Mouse (Mus musculus): ENCODE measurements around the gene Mcm7.
"Not testable (repeated sequence)": the region's sequence is repeated elsewhere in the genome, so short reads cannot be mapped to it uniquely, and the experiment has no call there.

The Mcm7 gene

GRCm38 (mm10) chr5:138171695-138172491 is at the start of gene Mcm7, which contains the start of gene Ap4m1:
Gene Mcm7 (minus strand): TSS chr5:138172422.
Gene Ap4m1 (plus strand): TSS chr5:138172002.
- peak; percentile 99 for DNase-seq

- no peak for DNase-seq
Observed at GRCm38 (mm10) chr5:138219864-138220263, 47.6 kb upstream of the Mcm7 start.

GRCm38 (mm10) chr5:138216632-138217031 is 44.4 kb upstream of the Mcm7 start:
- DNase-seq: not testable (repeated sequence)

DNA sequence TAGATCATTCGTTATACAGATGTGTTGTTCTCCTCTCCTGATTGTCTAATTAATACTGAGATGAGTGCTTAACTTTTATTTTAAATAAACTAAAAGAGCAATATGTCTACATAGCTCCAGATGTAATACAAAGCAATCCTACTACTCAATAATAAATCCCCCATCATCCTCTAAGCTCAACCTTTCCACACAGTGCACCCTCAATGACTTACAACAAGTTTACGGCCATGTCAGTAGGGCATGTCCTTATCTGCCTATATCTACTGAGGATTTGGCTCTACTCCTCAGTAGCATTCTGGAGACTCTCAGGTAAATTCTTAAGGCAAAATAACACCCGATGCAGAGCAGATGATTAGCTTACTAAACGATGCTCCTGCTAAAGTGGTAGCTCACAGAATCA is 35.7 kb upstream of the Mcm7 start:
- no peak for DNase-seq

DNA sequence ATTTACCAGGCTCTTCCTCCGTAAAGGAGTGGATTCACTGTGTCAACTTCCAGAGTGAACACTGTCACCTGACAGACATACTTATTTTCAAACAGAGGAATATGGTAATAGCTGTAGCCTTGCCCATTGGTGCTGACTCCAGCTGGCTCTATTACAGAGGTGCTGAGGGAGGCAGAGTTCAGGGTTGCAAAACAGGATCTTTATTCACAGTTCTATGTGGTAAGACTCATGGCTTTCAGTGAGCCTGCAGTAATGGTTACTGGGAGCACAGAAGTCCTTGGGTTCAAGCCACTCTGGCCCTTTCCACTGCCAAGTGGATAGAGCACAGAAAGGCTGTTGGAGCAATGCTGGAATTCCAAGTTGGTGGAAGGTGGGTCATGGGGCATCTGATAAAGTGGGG is 35.0 kb upstream of the Mcm7 start:
- DNase-seq: no peak

GRCm38 (mm10) chr5:138202086-138202485 is 29.9 kb upstream of the Mcm7 start:
- DNase-seq: no peak

- peak; percentile 15 for DNase-seq
Observed at GRCm38 (mm10) chr5:138199576-138199975, 27.4 kb upstream of the Mcm7 start.

- no peak for DNase-seq
Observed at GRCm38 (mm10) chr5:138195463-138195862, 23.2 kb upstream of the Mcm7 start.

GRCm38 (mm10) chr5:138194755-138195345 is 22.6 kb upstream of the Mcm7 start:
- DNase-seq: no peak

GRCm38 (mm10) chr5:138193771-138194727 is 21.8 kb upstream of the Mcm7 start, which contains the start of gene Mblac1:
Gene Mblac1 (plus strand): TSS chr5:138194314.
- DNase-seq: peak; percentile 94

GRCm38 (mm10) chr5:138187661-138188306 is 15.6 kb upstream of the Mcm7 start:
- DNase-seq: peak; percentile 87

DNA sequence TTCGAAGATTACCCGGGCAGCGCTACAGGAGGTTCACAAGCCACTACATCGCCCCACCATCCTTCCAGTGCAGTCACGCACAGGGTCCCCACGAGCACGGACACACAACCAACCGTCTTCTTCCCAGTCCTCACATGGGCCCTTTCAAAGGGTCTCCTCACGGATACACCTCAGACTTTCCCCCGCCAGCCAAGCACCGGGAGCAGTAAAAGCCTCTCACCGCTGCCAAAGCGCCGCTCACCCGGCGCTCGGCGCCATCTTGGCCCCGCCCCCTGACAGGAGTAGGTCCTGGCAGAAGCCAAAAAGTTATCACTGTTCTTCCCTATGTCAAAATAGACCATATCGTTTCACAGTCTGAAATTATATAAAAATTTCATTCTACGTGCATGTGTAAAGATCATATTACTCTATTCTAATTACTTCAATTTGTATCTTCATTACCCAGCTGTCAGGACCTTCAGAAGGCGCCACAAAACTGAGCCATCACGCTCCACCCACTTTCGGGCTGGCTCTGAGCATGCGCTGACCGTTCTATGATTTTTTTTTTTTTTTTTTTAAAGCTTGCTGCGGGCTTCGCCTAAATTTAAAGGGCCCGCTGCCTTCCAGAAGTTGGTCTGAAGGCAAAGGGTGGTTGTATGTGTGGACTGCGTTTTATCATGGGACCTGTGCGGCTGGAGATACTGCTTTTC is 14.9 kb upstream of the Mcm7 start, which contains the start of the genes Taf6 and Cnpy4:
TSS of gene Taf6 (minus strand) at position 502 of the 689 bp plus-strand sequence.
TSS of gene Cnpy4 (plus strand) at position 536 of the 689 bp plus-strand sequence.
- DNase-seq: peak; percentile 90

GRCm38 (mm10) chr5:138173217-138173616 is 995 bp upstream of the Mcm7 start:
- DNase-seq: no peak

- peak; percentile 96 for DNase-seq
Observed at GRCm38 (mm10) chr5:138170936-138171561, 1.2 kb downstream of the Mcm7 start.

DNA sequence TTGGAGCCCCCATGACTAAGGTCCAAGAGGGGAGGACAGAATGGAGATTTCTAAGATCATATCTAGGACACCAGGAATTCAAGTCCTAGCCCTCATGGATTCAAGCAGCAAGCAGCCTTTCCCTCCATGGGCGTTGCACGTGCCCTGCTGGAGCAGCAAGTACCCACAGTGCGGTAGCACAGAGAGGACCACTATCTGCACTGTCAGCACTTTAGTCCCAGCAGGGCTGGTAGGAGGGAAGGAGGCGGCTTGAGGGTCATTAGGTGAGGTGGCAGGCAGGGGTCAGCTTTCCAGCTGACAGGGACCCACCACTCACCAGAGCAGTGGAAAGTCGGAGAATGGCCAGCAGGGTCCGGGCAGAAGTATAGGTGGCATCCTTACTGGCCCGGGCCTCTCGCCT is 6.6 kb downstream of the Mcm7 start:
- peak; percentile 25 for DNase-seq

- peak; percentile 23 for DNase-seq
Observed at GRCm38 (mm10) chr5:138163610-138164009, 8.6 kb downstream of the Mcm7 start.

- DNase-seq: peak; percentile 25
Observed at GRCm38 (mm10) chr5:138163046-138163445, 9.2 kb downstream of the Mcm7 start.

GRCm38 (mm10) chr5:138160842-138161665 is 11.2 kb downstream of the Mcm7 start, which contains the start of gene Cops6:
Gene Cops6 (plus strand): TSS chr5:138161071.
- peak; percentile 93 for DNase-seq

DNA sequence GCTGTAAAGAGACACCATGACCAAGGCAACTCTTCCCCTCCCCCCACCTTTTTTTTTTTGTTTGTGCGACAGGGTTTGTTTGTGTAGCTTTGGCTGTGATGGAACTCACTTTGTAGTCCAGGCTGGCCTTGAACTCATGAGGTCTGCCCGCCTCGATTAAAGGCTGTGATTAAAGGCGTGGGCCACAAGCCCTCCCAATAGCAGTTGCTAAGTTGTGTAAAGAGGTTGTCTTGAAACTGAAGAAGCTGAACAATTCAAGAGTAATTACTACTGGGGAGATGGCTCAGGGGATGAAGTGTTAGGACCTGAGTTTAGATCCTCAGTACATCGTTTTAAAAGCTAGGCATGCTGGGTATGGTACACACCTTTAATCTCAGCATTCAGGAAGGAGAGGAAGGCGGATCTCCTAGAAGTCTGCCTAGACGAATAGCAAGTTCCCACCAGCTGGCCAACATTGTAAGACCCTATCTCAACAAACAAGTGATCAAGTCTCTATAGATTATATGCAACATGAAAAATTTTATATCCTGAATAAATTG is 11.9 kb downstream of the Mcm7 start:
- DNase-seq: peak; percentile 45

DNA sequence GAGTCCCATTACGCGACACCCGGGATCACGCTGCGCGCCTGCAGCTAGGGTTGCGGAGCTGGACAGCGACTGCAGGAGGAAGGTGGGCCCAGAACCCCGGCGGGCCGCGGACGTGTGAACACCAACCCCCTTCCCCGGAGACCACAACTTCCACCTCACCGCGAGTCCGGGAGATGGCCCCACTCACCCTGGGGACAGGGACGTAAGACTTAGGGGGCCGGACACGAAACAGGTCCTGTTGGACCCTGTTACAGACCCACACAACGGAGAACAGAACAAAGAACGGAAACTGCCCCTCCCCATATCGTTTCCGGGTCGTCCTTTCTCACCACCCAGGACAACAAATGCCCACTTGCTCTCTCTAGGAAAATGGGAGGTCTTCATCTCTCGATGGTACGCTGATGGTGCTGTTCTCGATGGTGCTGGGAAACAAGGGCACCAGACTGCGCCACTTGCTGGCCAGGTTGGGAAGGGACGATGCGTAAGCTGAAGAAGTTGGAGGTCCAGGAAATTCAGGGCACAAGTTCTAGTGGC is 16.7 kb downstream of the Mcm7 start, which contains the start of gene Zfp113:
TSS of gene Zfp113 (minus strand) at position 302 of the 534 bp plus-strand sequence.
- peak; percentile 96 for DNase-seq
